Mouse (Mus musculus) ES-Bruce4 (cell line): ENCODE results near the gene Dlx5. TPM values are rescaled to one million over a fixed set of nuclear protein-coding genes. Genes with fewer than 3 reads are reported as not detected.

Experiments
- H3K27ac ChIP-seq: 2 replicates; pipeline ENCODE4 v1.5.1; 2012; ENCODE audit warnings: low read length, inconsistent platforms; ENCODE audit not compliant: insufficient read depth
- H3K27me3 ChIP-seq: 2 replicates; pipeline ENCODE4 v1.6.1; 2012; ENCODE audit warnings: mild to moderate bottlenecking, low read length, inconsistent platforms; ENCODE audit not compliant: control insufficient read depth, poor library complexity, insufficient read depth, severe bottlenecking
- H3K36me3 ChIP-seq: 2 replicates; pipeline ENCODE4 v1.6.1; 2012; ENCODE audit warnings: inconsistent platforms, mild to moderate bottlenecking, low read length, moderate library complexity; ENCODE audit not compliant: control insufficient read depth, poor library complexity, insufficient read depth, severe bottlenecking
- H3K4me1 ChIP-seq: one replicate; pipeline ENCODE4 v1.8.1; 2011; ENCODE audit warnings: low read length; ENCODE audit not compliant: control insufficient read depth, insufficient read depth
- H3K4me3 ChIP-seq: 2 replicates; pipeline ENCODE4 v1.5.1; 2011; ENCODE audit warnings: low read depth, mild to moderate bottlenecking, low read length
- H3K9ac ChIP-seq: 2 replicates; pipeline ENCODE4 v1.6.1; 2012; ENCODE audit warnings: low read depth, mild to moderate bottlenecking, inconsistent platforms; ENCODE audit not compliant: poor library complexity, severe bottlenecking
- H3K9me3 ChIP-seq: replicated peaks from 2 replicates; pipeline ENCODE4 v1.6.1; 2012; ENCODE audit warnings: mild to moderate bottlenecking, low read length, inconsistent platforms; ENCODE audit not compliant: control insufficient read depth, poor library complexity, insufficient read depth, severe bottlenecking
- CTCF ChIP-seq: IDR thresholded peaks from one replicate; pipeline ENCODE4 v1.8.1; 2011; ENCODE audit warnings: low read depth, low read length
- EP300 ChIP-seq: IDR thresholded peaks from 2 replicates; pipeline ENCODE4 v1.6.1; 2011; ENCODE audit warnings: low read depth, low read length; ENCODE audit not compliant: insufficient read depth
- POLR2A ChIP-seq: IDR thresholded peaks from one replicate; pipeline ENCODE4 v1.8.1; 2011; ENCODE audit warnings: low read length; ENCODE audit not compliant: insufficient read depth
- polyA plus RNA-seq: library from polyadenylated mRNA; stranded (reverse); fragments of >200 nt; gene quantifications from 2 replicates; pipeline ENCODE4 v1.2.4, GENCODE M21; 2011; ENCODE audit warnings: low read depth; ENCODE audit not compliant: missing spikeins, insufficient read depth, insufficient read length

Gene Dlx5
- polyA plus RNA-seq, 1 experiment: 0.42 TPM

- Histone ChIP-seq H3K4me1 (peaks cover 3% of the 10 kb centered on the region), H3K9ac (no peak overlapping the region), H3K27ac (no peak overlapping the region), H3K36me3 (no peaks in the 10 kb centered on the region), H3K27me3 (peaks cover 51% of the 10 kb centered on the region), H3K4me3 (peak overlapping the region; percentile 29; the same call in 1 of the 2 replicates), H3K9me3 (no peaks in the 10 kb centered on the region)
- TF ChIP-seq EP300 (no peak), CTCF (no peak), POLR2A (no peak)
Measured at GRCm38 (mm10) chr6:6859111-6859949, 22.6 kb downstream of the Dlx5 start.

GRCm38 (mm10) chr6:6858571-6858970 lies 23.3 kb downstream of the Dlx5 start:
- peaks cover 3% of the 10 kb centered on the region for H3K4me1 ChIP-seq
- no peak overlapping the region for H3K4me3 ChIP-seq
- no peak for TF ChIP-seq EP300
- TF ChIP-seq CTCF: no peak
- TF ChIP-seq POLR2A: no peak

GRCm38 (mm10) chr6:6857766-6858165 lies 24.1 kb downstream of the Dlx5 start:
- H3K36me3 ChIP-seq: no peaks in the 10 kb centered on the region
- H3K9ac ChIP-seq: no peak overlapping the region
- H3K9me3 ChIP-seq: no peaks in the 10 kb centered on the region
- H3K4me1 ChIP-seq: peaks cover 3% of the 10 kb centered on the region
- H3K27me3 ChIP-seq: peaks cover 47% of the 10 kb centered on the region
- TF ChIP-seq CTCF (no peak), POLR2A (no peak), EP300 (no peak)
- no peak overlapping the region for H3K27ac ChIP-seq
- no peak overlapping the region for H3K4me3 ChIP-seq

More at GRCm38 (mm10) chr6:6858571-6858970, 23.3 kb downstream of the Dlx5 start:
- Histone ChIP-seq H3K27me3 (peaks cover 47% of the 10 kb centered on the region), H3K9ac (no peak overlapping the region), H3K9me3 (no peaks in the 10 kb centered on the region), H3K27ac (no peak overlapping the region), H3K36me3 (no peaks in the 10 kb centered on the region)

GRCm38 (mm10) chr6:6856881-6857280 lies 25.0 kb downstream of the Dlx5 start:
- Histone ChIP-seq H3K27ac (no peak overlapping the region), H3K27me3 (peaks cover 42% of the 10 kb centered on the region), H3K9me3 (no peaks in the 10 kb centered on the region), H3K9ac (no peak overlapping the region), H3K4me1 (peaks cover 3% of the 10 kb centered on the region), H3K36me3 (no peaks in the 10 kb centered on the region), H3K4me3 (no peak overlapping the region)
- no peak for TF ChIP-seq POLR2A
- TF ChIP-seq EP300: no peak
- no peak for TF ChIP-seq CTCF

- H3K27me3 ChIP-seq: peaks cover 42% of the 10 kb centered on the region
- peaks cover 3% of the 10 kb centered on the region for H3K4me1 ChIP-seq
- no peaks in the 10 kb centered on the region for H3K9me3 ChIP-seq
- H3K27ac ChIP-seq: no peak overlapping the region
- no peak overlapping the region for H3K4me3 ChIP-seq
- H3K9ac ChIP-seq: no peak overlapping the region
- H3K36me3 ChIP-seq: no peaks in the 10 kb centered on the region
- TF ChIP-seq EP300 (no peak), POLR2A (no peak), CTCF (no peak)
Measured at GRCm38 (mm10) chr6:6856316-6856715, 25.6 kb downstream of the Dlx5 start.

- Histone ChIP-seq H3K9me3 (no peaks in the 10 kb centered on the region), H3K27ac (no peak overlapping the region), H3K27me3 (peaks cover 39% of the 10 kb centered on the region), H3K36me3 (no peaks in the 10 kb centered on the region), H3K4me1 (peaks cover 3% of the 10 kb centered on the region), H3K9ac (no peak overlapping the region), H3K4me3 (no peak overlapping the region)
- TF ChIP-seq POLR2A: no peak
- no peak for TF ChIP-seq CTCF
- no peak for TF ChIP-seq EP300
Measured at GRCm38 (mm10) chr6:6855746-6856185, 26.1 kb downstream of the Dlx5 start.
